Mouse (Mus musculus): ENCODE results near the gene Olfr1150-ps1.

The Olfr1150-ps1 gene

DNA sequence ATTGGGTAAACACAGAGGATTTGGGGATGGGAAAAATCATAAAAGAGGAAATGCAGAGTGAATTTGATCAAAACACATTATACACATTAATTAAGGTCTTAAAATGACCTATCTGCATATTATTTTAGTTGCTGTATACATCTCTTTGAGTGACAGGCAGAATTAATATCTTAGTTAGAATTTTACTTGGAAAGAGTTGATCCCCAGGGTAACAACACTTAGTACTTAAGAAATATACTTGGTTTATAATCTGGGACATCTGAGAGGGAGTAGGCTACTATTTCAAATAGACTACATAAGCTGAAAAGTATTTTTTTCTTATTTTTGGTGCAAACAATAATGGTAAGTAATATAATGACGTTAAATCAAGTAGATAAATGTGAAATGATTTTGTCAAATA, at the start of gene Olfr1150-ps1:
Olfr1150-ps1 (plus strand) TSS at position 301 of the 400 bp plus-strand sequence.
- DNase-seq (ENCODE audit: low spot score in 2 of 2) = no peak

DNA sequence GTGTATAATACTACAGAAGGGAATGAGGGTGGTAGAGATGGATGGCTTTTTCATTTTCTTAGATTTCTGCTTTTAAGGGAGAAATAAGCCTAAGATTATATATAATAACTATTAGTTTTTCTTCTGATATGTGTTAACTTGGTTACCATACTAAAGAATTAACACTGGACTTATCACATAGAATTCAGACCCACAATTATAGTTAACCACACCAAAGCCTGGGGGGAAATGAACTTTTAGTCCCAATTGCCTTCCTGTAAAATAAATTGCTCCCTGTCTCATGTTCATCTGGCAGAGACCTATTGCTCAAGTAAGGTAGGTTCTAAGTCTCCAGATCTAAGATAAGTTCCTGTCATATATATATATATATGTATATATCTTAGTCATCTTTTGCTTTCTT, 43.5 kb upstream of the Olfr1150-ps1 start, which contains the start of gene Olfr1143:
Olfr1143 (plus strand) TSS at position 301 of the 400 bp plus-strand sequence.
- no peak for DNase-seq (ENCODE audit: low spot score in 2 of 2)

DNA sequence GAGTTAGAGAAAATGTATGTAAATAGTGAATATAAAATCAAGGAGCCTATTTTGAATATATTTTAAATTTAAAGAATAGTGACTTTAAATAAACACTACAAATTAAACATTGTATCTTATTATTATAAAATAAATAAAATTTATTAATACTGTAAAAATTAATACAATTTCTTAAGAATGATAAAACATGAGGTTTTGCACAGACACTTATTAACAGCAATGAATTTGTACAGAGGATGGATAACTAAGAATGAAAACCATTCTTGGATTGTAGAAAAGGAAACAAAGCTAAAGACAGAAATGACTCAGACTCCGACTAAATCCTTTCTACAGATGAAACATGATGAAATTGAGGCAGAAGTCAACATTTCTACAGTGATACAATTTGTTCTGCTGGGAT, 34.3 kb upstream of the Olfr1150-ps1 start, which contains the start of gene Olfr1145:
Olfr1145 (plus strand) TSS at position 301 of the 400 bp plus-strand sequence.
- no peak for DNase-seq (ENCODE audit: low spot score in 2 of 2)

DNA sequence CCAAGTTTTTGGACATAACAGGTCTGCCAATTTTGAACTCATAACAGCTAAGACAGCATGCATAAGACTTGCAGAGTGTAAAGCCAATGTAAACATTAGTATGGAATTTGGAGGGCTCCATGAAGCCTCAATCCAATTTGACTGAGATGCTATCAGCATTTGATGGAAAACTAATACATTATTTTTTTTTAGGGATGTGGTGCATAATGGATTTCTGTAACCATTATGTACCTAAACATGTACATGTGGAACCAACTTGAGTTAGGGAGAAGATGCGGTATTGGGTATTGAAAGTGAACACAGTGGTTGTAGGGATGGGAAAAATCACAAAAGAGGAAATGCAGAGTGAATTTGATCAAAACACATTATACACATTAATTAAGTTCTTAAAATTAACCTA, 13.6 kb upstream of the Olfr1150-ps1 start, which contains the start of gene Olfr1148:
Olfr1148 (plus strand) TSS at position 301 of the 400 bp plus-strand sequence.
- DNase-seq (ENCODE audit: low spot score in 2 of 2) = no peak

- DNase-seq (ENCODE audit: low spot score in 2 of 2) = no peak
Measured at GRCm38 (mm10) chr2:87855562-87855961, 11.8 kb downstream of the Olfr1150-ps1 start, which contains the start of gene Olfr1151. TSS of gene Olfr1151 (plus strand) at chr2:87855862.

DNA sequence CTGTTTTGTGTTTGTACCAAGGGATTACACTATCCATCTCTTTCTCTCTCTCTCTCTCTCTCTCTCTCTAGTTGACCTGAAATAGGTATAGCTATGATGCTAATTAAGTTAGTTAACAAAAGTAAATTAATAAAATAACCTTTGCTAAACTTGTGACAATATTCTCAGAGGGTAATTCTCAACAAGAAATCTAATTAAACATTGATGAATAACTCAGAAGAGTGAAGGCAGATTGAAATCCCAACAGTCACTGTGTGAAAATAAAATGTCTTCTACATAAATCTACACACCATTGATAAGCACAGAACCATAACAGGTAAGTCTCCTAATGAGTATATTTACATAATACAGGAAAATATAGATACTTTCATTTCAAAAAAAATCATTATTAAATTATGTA, 22.4 kb downstream of the Olfr1150-ps1 start, which contains the start of gene Olfr1152:
Olfr1152 (plus strand) TSS at position 301 of the 400 bp plus-strand sequence.
- no peak for DNase-seq (ENCODE audit: low spot score in 2 of 2)

DNA sequence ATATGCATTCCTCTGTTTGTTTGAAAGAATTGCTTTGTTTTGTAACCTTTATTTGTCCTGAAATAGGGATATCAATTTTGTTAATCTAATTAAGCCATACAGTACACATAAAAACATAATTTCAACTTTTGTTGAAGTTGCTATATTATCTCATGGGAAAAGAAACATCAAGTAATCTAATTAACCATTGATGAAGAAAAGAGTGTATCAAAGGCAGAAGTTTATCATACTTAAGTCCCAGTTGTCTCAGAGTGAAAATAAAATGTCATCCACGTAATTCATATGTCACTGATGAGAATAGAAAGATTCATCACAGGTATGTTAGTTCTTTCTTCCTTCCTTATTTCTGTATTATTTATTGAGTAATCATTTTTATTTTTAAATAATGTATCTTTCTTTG, 50.9 kb downstream of the Olfr1150-ps1 start, which contains the start of gene Olfr1153:
Olfr1153 (plus strand) TSS at position 301 of the 400 bp plus-strand sequence.
- DNase-seq (ENCODE audit: low spot score in 2 of 2) = no peak
